Mouse (Mus musculus) effector memory CD4-positive, alpha-beta T cell, adult 5 months (primary cell): ENCODE measurements around the gene Slc44a4. TPM values are rescaled to one million over a fixed set of nuclear protein-coding genes. Genes with fewer than 3 reads are reported as not detected.

Experiments used
- polyA plus RNA-seq: library from polyadenylated mRNA; unstranded; fragments of 100-300 nt; shearing (Covaris generic); gene quantifications from one replicate; pipeline ENCODE4 v1.2.1, GENCODE M21; 2017

Slc44a4 gene
- polyA plus RNA-seq, result not detected

GRCm38 (mm10) chr17:34913930-34914665 is at the start of gene Slc44a4:
Slc44a4 (plus strand) TSS chr17:34914466.

GRCm38 (mm10) chr17:34879336-34879879 is 34.9 kb upstream of the Slc44a4 start, which contains the start of gene Zbtb12:
Zbtb12 (plus strand) TSS chr17:34879483.

GRCm38 (mm10) chr17:34881683-34882310 is 32.5 kb upstream of the Slc44a4 start, which contains the start of gene Gm20547:
Gm20547 (minus strand) TSS chr17:34882042.

GRCm38 (mm10) chr17:34898160-34898586 is 16.1 kb upstream of the Slc44a4 start, which contains the start of the genes C2 and Ehmt2:
C2 (minus strand) TSS chr17:34898265.
Ehmt2 (plus strand) TSS chr17:34898469.

GRCm38 (mm10) chr17:34931061-34931734 is 16.9 kb downstream of the Slc44a4 start, which contains the start of gene Neu1:
Neu1 (plus strand) TSS chr17:34931253.

GRCm38 (mm10) chr17:34959130-34959778 is 45.0 kb downstream of the Slc44a4 start, which contains the start of gene Hspa1b:
Hspa1b (minus strand) TSS chr17:34959238.

GRCm38 (mm10) chr17:34969822-34970221 is 55.6 kb downstream of the Slc44a4 start, which contains the start of gene Gm20481:
Gm20481 (plus strand) TSS chr17:34969912.

GRCm38 (mm10) chr17:34972069-34972749 is 57.9 kb downstream of the Slc44a4 start, which contains the start of the genes Hspa1a and Hspa1l:
Hspa1a (minus strand) TSS chr17:34972156.
Hspa1l (plus strand) TSS chr17:34972703.

Other genes starting within 250 kb of the Slc44a4 start
- not detected for gene Tnxb, start 243.9 kb upstream of the Slc44a4 start, polyA plus RNA-seq
- not detected for gene C4b, start 170.6 kb upstream of the Slc44a4 start, polyA plus RNA-seq
- gene Cyp21a1, start 109.9 kb upstream of the Slc44a4 start, polyA plus RNA-seq, result not detected
- gene Stk19, start 77.5 kb upstream of the Slc44a4 start, polyA plus RNA-seq, result 25.8 TPM
- gene Dxo, start 77.4 kb upstream of the Slc44a4 start, polyA plus RNA-seq, result 123 TPM
- 128 TPM for gene Skiv2l, start 64.3 kb upstream of the Slc44a4 start, polyA plus RNA-seq
- 49.5 TPM for gene Nelfe, start 64.1 kb upstream of the Slc44a4 start, polyA plus RNA-seq
- not detected for gene Cfb, start 51.9 kb upstream of the Slc44a4 start, polyA plus RNA-seq
- gene Zbtb12, start 35.0 kb upstream of the Slc44a4 start, polyA plus RNA-seq, result 0.21 TPM
- not detected for gene Gm20547, start 32.4 kb upstream of the Slc44a4 start, polyA plus RNA-seq
- 1.2 TPM for gene C2, start 16.2 kb upstream of the Slc44a4 start, polyA plus RNA-seq
- 57.8 TPM for gene Ehmt2, start 16.0 kb upstream of the Slc44a4 start, polyA plus RNA-seq
- gene Neu1, start 16.8 kb downstream of the Slc44a4 start, polyA plus RNA-seq, result 74.6 TPM
- 2,452 TPM for gene Hspa1b, start 44.8 kb downstream of the Slc44a4 start, polyA plus RNA-seq
- gene Gm20481, start 55.4 kb downstream of the Slc44a4 start, polyA plus RNA-seq, result 125 TPM
- 1,550 TPM for gene Hspa1a, start 57.7 kb downstream of the Slc44a4 start, polyA plus RNA-seq
- not detected for gene Hspa1l, start 58.2 kb downstream of the Slc44a4 start, polyA plus RNA-seq
- gene Lsm2, start 67.4 kb downstream of the Slc44a4 start, polyA plus RNA-seq, result 47.6 TPM
- gene Vars, start 86.5 kb downstream of the Slc44a4 start, polyA plus RNA-seq, result 182 TPM
- gene Vwa7, start 102.1 kb downstream of the Slc44a4 start, polyA plus RNA-seq, result 0.10 TPM
- not detected for gene Sapcd1, start 113.5 kb downstream of the Slc44a4 start, polyA plus RNA-seq
- 2.2 TPM for gene Msh5, start 132.3 kb downstream of the Slc44a4 start, polyA plus RNA-seq
- 305 TPM for gene Clic1, start 135.5 kb downstream of the Slc44a4 start, polyA plus RNA-seq
- 1.00 TPM for gene Ddah2, start 144.6 kb downstream of the Slc44a4 start, polyA plus RNA-seq
- gene Ly6g6c, start 150.9 kb downstream of the Slc44a4 start, polyA plus RNA-seq, result not detected
- not detected for gene Mpig6b, start 151.7 kb downstream of the Slc44a4 start, polyA plus RNA-seq
- not detected for gene Ly6g6e, start 162.4 kb downstream of the Slc44a4 start, polyA plus RNA-seq
- gene Ly6g6d, start 163.6 kb downstream of the Slc44a4 start, polyA plus RNA-seq, result not detected
- gene Ly6g6f, start 171.1 kb downstream of the Slc44a4 start, polyA plus RNA-seq, result not detected
- 88.6 TPM for gene Abhd16a, start 174.8 kb downstream of the Slc44a4 start, polyA plus RNA-seq
- gene Ly6g5c, start 193.8 kb downstream of the Slc44a4 start, polyA plus RNA-seq, result not detected
- 2.1 TPM for gene Ly6g5b, start 201.0 kb downstream of the Slc44a4 start, polyA plus RNA-seq
- 43.9 TPM for gene Gpank1, start 207.0 kb downstream of the Slc44a4 start, polyA plus RNA-seq
- 190 TPM for gene Csnk2b, start 207.6 kb downstream of the Slc44a4 start, polyA plus RNA-seq
- gene D17H6S53E, start 211.9 kb downstream of the Slc44a4 start, polyA plus RNA-seq, result 0.75 TPM
- not detected for gene Apom, start 217.6 kb downstream of the Slc44a4 start, polyA plus RNA-seq
- gene Bag6, start 220.7 kb downstream of the Slc44a4 start, polyA plus RNA-seq, result 75.1 TPM